Mouse (Mus musculus) liver, embryonic 13.5 days (tissue): ENCODE results near the gene Rbms3. TPM values are rescaled to one million over a fixed set of nuclear protein-coding genes. Genes with fewer than 3 reads are reported as not detected.

Experiments used
- ATAC-seq: fragments of 200-750 bp; cut with Nextera tagmentation; 2 replicates; pipeline ENCODE4 v1.8.0; 2017; ENCODE audit warnings: low read depth, mild to moderate bottlenecking, moderate number of reproducible peaks, moderate library complexity
- DNase-seq: peaks from one replicate; pipeline ENCODE4 v3.0.0; 2022
- H3K27ac ChIP-seq: fragments of 300-500 bp; sonication (generic); 2 replicates; pipeline ENCODE4 v1.5.1; 2015; ENCODE audit warnings: moderate library complexity, mild to moderate bottlenecking, inconsistent platforms
- H3K27me3 ChIP-seq: fragments of 300-500 bp; sonication (generic); 2 replicates; pipeline ENCODE4 v1.6.1; 2015; ENCODE audit warnings: mild to moderate bottlenecking, inconsistent platforms
- H3K36me3 ChIP-seq: fragments of 300-500 bp; sonication (generic); 2 replicates; pipeline ENCODE4 v1.6.1; 2015; ENCODE audit warnings: mild to moderate bottlenecking, inconsistent platforms
- H3K4me1 ChIP-seq: fragments of 300-500 bp; sonication (generic); replicated peaks from 2 replicates; pipeline ENCODE4 v1.6.1; 2015; ENCODE audit warnings: inconsistent platforms
- H3K4me2 ChIP-seq: fragments of 300-500 bp; sonication (generic); 2 replicates; pipeline ENCODE4 v1.6.1; 2015; ENCODE audit warnings: inconsistent platforms, mild to moderate bottlenecking, moderate library complexity
- H3K4me3 ChIP-seq: fragments of 300-500 bp; sonication (generic); replicated peaks from 2 replicates; pipeline ENCODE4 v1.5.1; 2015; ENCODE audit warnings: mild to moderate bottlenecking, inconsistent platforms
- H3K9ac ChIP-seq: fragments of 300-500 bp; sonication (generic); 2 replicates; pipeline ENCODE4 v1.6.1; 2015; ENCODE audit warnings: mild to moderate bottlenecking, inconsistent platforms
- H3K9me3 ChIP-seq: fragments of 300-500 bp; sonication (generic); replicated peaks from 2 replicates; pipeline ENCODE4 v1.6.1; 2016; ENCODE audit warnings: inconsistent platforms
- WGBS: fragments of 180-500 bp; shearing (Covaris S2); methylation state at CpG from one replicate; pipeline ENCODE4 v1.1.7; 2015; ENCODE audit not compliant: insufficient replicate concordance; 5-methylcytosine and 5-hydroxymethylcytosine counted together
- polyA plus RNA-seq: library from polyadenylated mRNA; unstranded; fragments of >200 nt; fragmentation: Nextera tagmentation; extraction: Ambion mirVana; gene quantifications from 2 replicates; pipeline ENCODE4 v1.2.1, GENCODE M21; 2015

Gene Rbms3
- polyA plus RNA-seq, 1 experiment from 2014 or later = 5.1 TPM

DNA sequence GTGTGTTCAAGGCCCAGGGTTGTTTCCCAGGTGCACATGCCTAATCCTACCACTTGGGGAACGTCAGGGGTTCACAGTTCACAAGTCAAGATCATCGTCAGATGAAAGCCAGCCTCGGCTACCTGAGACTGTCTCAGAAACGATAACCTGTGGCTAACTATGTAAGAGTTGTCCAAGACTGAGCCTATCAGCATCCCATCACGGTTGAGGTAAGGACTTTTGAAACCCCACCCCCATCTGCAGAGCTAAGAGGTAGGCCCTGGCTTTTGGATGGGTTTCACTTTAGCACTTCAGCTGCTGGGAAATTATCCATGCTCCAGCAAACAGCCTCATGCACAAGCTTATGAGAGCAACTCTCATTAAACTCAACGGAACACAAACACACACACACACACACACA, 607.6 kb downstream of the Rbms3 start:
- Histone ChIP-seq H3K4me1 (peaks cover 14% of the 10 kb centered on the region), H3K27ac (no peak overlapping the region), H3K27me3 (no peaks in the 10 kb centered on the region), H3K36me3 (no peaks in the 10 kb centered on the region), H3K4me3 (no peak overlapping the region), H3K9ac (no peak overlapping the region), H3K4me2 (no peak overlapping the region), H3K9me3 (no peaks in the 10 kb centered on the region)
- no peak for DNase-seq
- WGBS = 61% methylated on average over 6 of the region's 6 CpGs
- ATAC-seq = no peak

DNA sequence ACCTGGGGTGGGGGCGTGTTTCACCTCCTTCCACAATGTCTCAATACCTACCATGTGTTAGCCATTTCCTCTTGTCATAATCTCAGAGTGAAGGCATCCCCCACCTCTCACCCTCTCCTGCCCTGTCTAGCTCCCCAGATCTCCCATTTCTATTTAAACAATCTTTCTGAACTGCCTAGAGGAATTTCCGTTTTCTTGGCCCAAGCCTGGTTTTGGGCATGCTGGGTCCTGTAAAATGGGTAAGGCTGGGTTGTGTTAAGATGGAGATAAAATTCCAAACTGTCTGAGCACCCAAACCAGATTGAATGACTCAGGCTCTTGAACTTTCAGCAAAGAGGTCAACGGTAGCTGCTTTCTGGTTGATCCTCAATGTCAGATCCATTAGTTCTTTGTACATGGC, 608.2 kb downstream of the Rbms3 start:
- H3K9me3 ChIP-seq = no peaks in the 10 kb centered on the region
- H3K9ac ChIP-seq = no peak overlapping the region
- H3K4me1 ChIP-seq = peaks cover 14% of the 10 kb centered on the region
- no peak overlapping the region for H3K4me2 ChIP-seq
- no peaks in the 10 kb centered on the region for H3K36me3 ChIP-seq
- H3K27me3 ChIP-seq = no peaks in the 10 kb centered on the region
- no peak for ATAC-seq
- no peak overlapping the region for H3K4me3 ChIP-seq
- H3K27ac ChIP-seq = no peak overlapping the region
- DNase-seq = no peak
- WGBS = 53% methylated on average over 3 of the region's 3 CpGs

DNA sequence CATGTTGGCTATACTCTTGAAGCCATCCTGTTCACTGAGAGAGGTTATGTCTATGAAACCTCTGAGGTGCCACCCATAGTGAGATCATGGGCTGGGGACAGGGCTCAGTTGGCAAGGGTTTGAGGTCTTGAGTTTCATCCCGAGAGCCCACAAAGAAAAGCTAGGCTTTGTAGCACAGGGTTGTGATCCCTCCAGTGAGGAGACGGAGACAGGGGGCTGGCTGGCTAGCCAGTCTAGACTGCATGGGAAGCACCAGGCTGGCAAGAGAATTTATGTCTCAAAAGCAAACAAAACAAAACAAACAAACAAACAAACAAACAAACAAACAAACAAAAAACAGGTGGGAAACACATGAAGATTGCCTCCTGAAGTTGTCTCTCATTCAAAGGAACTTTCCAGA, 609.5 kb downstream of the Rbms3 start:
- no peak for DNase-seq
- WGBS = 68% methylated on average over 2 of the region's 2 CpGs
- no peak for ATAC-seq

DNA sequence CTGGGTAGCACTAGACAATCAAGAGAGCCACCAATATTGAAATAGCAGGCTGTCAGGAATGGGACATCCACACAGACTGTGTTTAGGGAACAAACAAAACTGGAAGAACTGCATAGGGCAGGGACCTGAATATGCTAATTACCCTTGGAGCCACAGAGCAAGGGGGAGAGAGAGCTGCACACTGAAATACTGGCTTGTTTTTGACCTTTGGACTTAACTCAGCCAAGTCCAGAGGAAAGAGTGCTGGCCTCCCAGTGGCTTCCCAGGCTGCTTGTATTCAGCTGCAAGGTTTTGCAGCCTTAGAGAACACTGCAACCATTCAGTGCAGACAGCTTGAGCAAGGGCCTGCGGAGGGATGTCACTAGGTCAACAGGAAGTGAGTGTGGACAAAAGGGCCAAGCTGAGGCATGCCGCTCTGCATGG, 611.0 kb downstream of the Rbms3 start:
- 33% methylated on average over 2 of the region's 2 CpGs for WGBS
- H3K4me3 ChIP-seq = no peak overlapping the region
- H3K9me3 ChIP-seq = no peaks in the 10 kb centered on the region
- ATAC-seq (peak; percentile 62), DNase-seq (no peak)
- H3K27ac ChIP-seq = no peak overlapping the region
- H3K27me3 ChIP-seq = no peaks in the 10 kb centered on the region
- peaks cover 14% of the 10 kb centered on the region for H3K4me1 ChIP-seq
- H3K9ac ChIP-seq = no peak overlapping the region
- H3K36me3 ChIP-seq = no peaks in the 10 kb centered on the region
- H3K4me2 ChIP-seq = peak overlapping the region; percentile 21; the same call in 1 of the 2 replicates

More for the DNA sequence above, 609.5 kb downstream of the Rbms3 start:
- Histone ChIP-seq H3K4me2 (no peak overlapping the region), H3K9me3 (no peaks in the 10 kb centered on the region), H3K4me1 (peaks cover 14% of the 10 kb centered on the region), H3K9ac (no peak overlapping the region), H3K4me3 (no peak overlapping the region), H3K36me3 (no peaks in the 10 kb centered on the region), H3K27ac (no peak overlapping the region), H3K27me3 (no peaks in the 10 kb centered on the region)

- H3K4me3 ChIP-seq = no peak overlapping the region
- no peaks in the 10 kb centered on the region for H3K9me3 ChIP-seq
- WGBS = 48% methylated on average over 12 of the region's 12 CpGs
- ATAC-seq (peak; percentile 18; the same call in 1 of the 2 replicates), DNase-seq (no peak)
- H3K36me3 ChIP-seq = no peaks in the 10 kb centered on the region
- peak overlapping the region; percentile 21; the same call in 1 of the 2 replicates for H3K4me2 ChIP-seq
- H3K4me1 ChIP-seq = peaks cover 14% of the 10 kb centered on the region
- no peaks in the 10 kb centered on the region for H3K27me3 ChIP-seq
- no peak overlapping the region for H3K9ac ChIP-seq
- H3K27ac ChIP-seq = no peak overlapping the region
Observed at GRCm38 (mm10) chr9:117018301-117018700, 611.4 kb downstream of the Rbms3 start.

GRCm38 (mm10) chr9:117016605-117017319, 613.0 kb downstream of the Rbms3 start:
- Histone ChIP-seq H3K9me3 (no peaks in the 10 kb centered on the region), H3K27me3 (no peaks in the 10 kb centered on the region), H3K36me3 (no peaks in the 10 kb centered on the region), H3K27ac (no peak overlapping the region), H3K4me1 (peaks cover 14% of the 10 kb centered on the region), H3K4me3 (no peak overlapping the region), H3K9ac (no peak overlapping the region), H3K4me2 (no peak overlapping the region)
- DNase-seq (no peak), ATAC-seq (no peak)
- WGBS = 54% methylated on average over 9 of the region's 9 CpGs

DNA sequence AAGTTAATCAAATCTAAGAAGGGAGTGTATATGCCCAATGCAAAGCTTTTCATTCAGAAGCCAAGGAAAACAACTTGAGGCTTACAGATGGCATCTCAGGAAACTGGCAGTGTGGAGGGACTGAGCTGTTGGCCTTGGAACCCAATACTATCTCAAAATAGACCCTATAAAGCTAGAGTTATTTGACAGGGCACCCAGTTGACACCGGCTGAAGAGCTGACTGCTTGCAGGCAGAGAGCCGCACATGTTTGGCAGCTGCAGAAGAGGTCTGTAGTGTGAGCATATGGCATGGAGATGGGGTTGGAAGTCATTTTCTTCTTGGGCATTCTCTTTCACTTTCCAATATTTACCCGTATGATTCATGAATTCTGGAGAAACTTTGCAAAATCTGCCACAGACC, 616.3 kb downstream of the Rbms3 start:
- Histone ChIP-seq H3K27ac (no peak overlapping the region), H3K4me3 (no peak overlapping the region), H3K4me1 (peaks cover 4% of the 10 kb centered on the region; the same call in 1 of the 2 replicates), H3K9ac (no peak overlapping the region), H3K9me3 (no peaks in the 10 kb centered on the region), H3K4me2 (no peak overlapping the region), H3K27me3 (no peaks in the 10 kb centered on the region), H3K36me3 (no peaks in the 10 kb centered on the region)
- WGBS = 67% methylated on average over 3 of the region's 3 CpGs
- ATAC-seq = no peak
- DNase-seq = no peak

DNA sequence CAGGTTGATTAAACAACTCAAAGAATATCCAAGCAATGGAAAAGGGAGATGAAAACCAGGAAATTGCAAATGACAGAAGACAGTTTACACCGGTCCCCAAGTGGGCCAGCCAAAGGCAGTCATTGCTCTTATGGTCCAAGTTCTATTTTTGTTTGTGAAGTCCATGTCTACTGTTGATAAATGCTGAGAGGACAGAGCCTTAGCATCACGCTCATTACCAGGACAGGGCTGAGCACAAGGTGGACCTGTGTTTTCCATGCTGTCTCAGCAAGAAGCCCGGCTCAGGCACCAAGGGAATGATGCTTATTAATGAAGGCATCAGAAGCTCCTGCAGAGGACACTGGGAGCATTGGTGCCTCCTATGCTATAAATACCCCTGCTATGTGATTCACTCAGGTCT, 618.9 kb downstream of the Rbms3 start:
- Histone ChIP-seq H3K36me3 (no peaks in the 10 kb centered on the region), H3K27me3 (no peaks in the 10 kb centered on the region), H3K4me2 (no peak overlapping the region), H3K27ac (no peak overlapping the region), H3K4me1 (no peaks in the 10 kb centered on the region), H3K9ac (no peak overlapping the region), H3K4me3 (no peak overlapping the region), H3K9me3 (no peaks in the 10 kb centered on the region)
- no peak for DNase-seq
- 71% methylated on average over 3 of the region's 3 CpGs for WGBS
- ATAC-seq = no peak

DNA sequence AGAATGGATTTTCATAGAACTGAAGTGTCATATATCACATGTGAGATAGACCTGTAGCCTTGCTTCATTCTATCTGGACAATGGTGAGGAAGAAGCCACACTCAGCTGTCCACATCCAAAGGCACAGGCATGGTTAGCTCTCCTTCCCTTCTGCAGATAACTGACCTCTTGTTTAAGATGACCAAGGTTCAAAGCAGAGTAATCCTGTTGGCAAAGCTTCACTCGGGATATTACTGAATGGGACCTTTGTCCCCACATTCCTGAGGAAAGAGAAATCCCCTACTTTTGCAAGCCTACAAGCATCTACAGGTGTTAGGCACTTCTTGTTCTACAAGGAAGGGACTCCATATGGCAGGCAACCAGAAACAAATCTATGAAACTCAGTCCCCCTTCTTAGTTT, 621.5 kb downstream of the Rbms3 start:
- DNase-seq (no peak), ATAC-seq (no peak)
- H3K4me1 ChIP-seq = no peaks in the 10 kb centered on the region
- no peak overlapping the region for H3K27ac ChIP-seq
- no peaks in the 10 kb centered on the region for H3K27me3 ChIP-seq
- no peaks in the 10 kb centered on the region for H3K36me3 ChIP-seq
- H3K9ac ChIP-seq = no peak overlapping the region
- no peak overlapping the region for H3K4me2 ChIP-seq
- no peak overlapping the region for H3K4me3 ChIP-seq
- H3K9me3 ChIP-seq = no peaks in the 10 kb centered on the region
- WGBS = 43% methylated on average over 1 of the region's 1 CpGs

DNA sequence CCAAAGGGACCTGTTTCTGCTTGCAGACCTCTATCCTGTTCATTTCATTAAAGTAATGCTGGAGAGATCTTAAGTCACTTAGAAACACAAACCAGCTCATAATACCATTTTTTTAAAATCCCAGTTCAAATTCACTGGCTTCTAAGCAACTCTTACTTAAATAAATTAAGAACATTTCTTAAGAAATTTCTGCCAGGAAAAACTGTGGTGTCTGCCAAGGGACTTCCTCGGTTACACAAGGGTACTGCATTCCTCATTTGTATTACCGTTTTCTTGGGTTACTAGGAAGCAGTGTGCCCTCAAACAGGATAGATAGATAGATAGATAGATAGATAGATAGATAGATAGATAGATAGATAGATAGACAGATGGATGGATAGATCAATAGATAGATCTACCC, 627.6 kb downstream of the Rbms3 start:
- DNase-seq = no peak
- WGBS = 66% methylated on average over 2 of the region's 2 CpGs
- Histone ChIP-seq H3K27ac (no peak overlapping the region), H3K9ac (no peak overlapping the region), H3K4me2 (no peak overlapping the region), H3K4me3 (no peak overlapping the region), H3K9me3 (no peaks in the 10 kb centered on the region), H3K4me1 (no peaks in the 10 kb centered on the region), H3K36me3 (no peaks in the 10 kb centered on the region), H3K27me3 (no peaks in the 10 kb centered on the region)
- ATAC-seq = no peak

DNA sequence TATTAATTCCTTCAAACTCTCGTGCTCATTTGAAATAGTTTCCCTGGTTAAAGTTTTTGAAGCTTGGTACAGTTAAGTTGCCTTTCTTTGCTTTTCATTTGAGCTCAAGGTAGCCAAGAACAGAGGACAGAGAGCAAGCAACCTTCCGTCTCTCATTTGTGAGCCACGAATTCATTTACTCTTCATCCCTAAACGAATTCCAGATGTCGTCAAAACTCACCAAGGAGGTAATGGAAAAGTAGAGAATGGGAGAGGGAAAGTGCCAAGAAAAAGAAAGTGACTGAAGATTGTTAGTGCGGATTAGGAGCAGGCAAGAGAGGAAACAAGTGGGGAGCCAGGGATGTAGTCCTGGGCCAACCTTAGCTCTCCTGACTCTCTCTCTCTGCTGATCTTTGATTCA, 630.5 kb downstream of the Rbms3 start:
- no peak for DNase-seq
- Histone ChIP-seq H3K9ac (no peak overlapping the region), H3K27ac (no peak overlapping the region), H3K9me3 (no peaks in the 10 kb centered on the region), H3K4me3 (no peak overlapping the region), H3K36me3 (no peaks in the 10 kb centered on the region), H3K27me3 (no peaks in the 10 kb centered on the region), H3K4me2 (no peak overlapping the region), H3K4me1 (no peaks in the 10 kb centered on the region)
- no peak for ATAC-seq
- WGBS = 49% methylated on average over 6 of the region's 6 CpGs

- no peak overlapping the region for H3K4me3 ChIP-seq
- no peak overlapping the region for H3K27ac ChIP-seq
- no peaks in the 10 kb centered on the region for H3K4me1 ChIP-seq
- H3K4me2 ChIP-seq = no peak overlapping the region
- no peaks in the 10 kb centered on the region for H3K27me3 ChIP-seq
- H3K9me3 ChIP-seq = no peaks in the 10 kb centered on the region
- no peaks in the 10 kb centered on the region for H3K36me3 ChIP-seq
- H3K9ac ChIP-seq = no peak overlapping the region
- WGBS = 66% methylated on average over 6 of the region's 6 CpGs
- ATAC-seq (no peak), DNase-seq (no peak)
Observed at GRCm38 (mm10) chr9:116990321-116990720, 639.4 kb downstream of the Rbms3 start.
